Mouse (Mus musculus) urinary bladder, postnatal 0 days (tissue): ENCODE results near the gene Cd55b. TPM values are rescaled to one million over a fixed set of nuclear protein-coding genes. Genes with fewer than 3 reads are reported as not detected.

Source experiments
- polyA plus RNA-seq: library from polyadenylated mRNA; unstranded; fragments of >200 nt; fragmentation: Nextera tagmentation; extraction: Ambion mirVana; gene quantifications from 2 replicates; pipeline ENCODE4 v1.2.1, GENCODE M21; 2015

Gene Cd55b
- polyA plus RNA-seq, result not detected in 2 replicates

GRCm38 (mm10) chr1:130422664-130423111 lies at the start of gene Cd55b:
TSS of gene Cd55b (minus strand) at chr1:130423009.

DNA sequence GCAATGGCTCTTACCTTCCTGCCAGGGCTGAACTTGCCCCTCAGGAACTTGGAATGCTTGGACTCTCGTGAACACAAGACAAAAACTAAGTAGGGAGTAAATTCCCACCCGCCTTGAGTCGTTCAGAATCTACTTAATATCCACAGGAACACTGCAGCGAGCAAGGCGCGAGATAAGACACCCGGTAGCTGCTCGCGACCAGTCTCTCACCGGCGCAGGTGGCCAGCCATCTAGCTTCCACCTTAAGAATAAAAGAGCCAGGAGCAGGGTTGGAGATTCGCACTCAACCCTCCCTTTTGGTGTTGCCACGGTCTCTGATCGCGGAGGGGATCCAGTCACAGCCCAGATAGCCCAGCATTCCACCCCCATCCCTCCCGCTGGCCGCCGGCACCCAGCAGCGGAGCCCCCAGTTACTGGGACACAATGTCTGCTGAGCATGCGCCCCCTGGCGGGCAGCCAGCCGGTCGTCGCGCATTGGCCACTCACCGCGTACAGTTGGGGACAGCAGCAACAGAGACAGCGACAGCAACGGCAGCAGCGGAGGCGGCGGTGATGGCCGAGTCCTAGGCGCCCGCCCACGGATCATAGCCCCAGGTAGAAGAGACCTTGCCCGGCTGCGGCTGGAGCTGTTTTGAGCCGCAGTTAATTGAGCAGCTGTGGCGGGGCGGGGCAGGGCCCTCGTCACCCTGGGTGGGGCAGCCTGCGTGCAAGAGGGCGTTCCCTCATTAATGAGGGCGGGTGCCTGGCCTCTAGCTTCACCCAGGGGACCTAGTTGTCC lies 39.5 kb upstream of the Cd55b start, which contains the start of gene Cd55:
Cd55 (minus strand) TSS at position 661 of the 778 bp plus-strand sequence.

Other genes starting within 250 kb of the Cd55b start
- gene Cd55, start 39.7 kb upstream of the Cd55b start, polyA plus RNA-seq, result 72.9 and 96.5 TPM in 2 replicates
- gene Zp3r, start 206.6 kb upstream of the Cd55b start, polyA plus RNA-seq, result 5.3 TPM in 2 replicates
- gene C4bp, start 238.6 kb upstream of the Cd55b start, polyA plus RNA-seq, result 0.19 TPM in 1 of 2 replicates, not detected in the other